Mouse (Mus musculus): Measurements from ENCODE around the gene Pdap1. TPM values are rescaled to one million over a fixed set of nuclear protein-coding genes. Genes with fewer than 3 reads are reported as not detected.

The Pdap1 gene
- total and polyA plus RNA-seq, 3 experiments = 104 to 301 TPM; not detected in 1

Other genes with a start within 250 kb of the Pdap1 start
- 3.9 and 4.0 TPM in 2 replicates for gene Smurf1, start 174.4 kb downstream of the Pdap1 start, total RNA-seq (2012; rRNA removed)
- gene Smurf1, start 174.4 kb downstream of the Pdap1 start, polyA plus RNA-seq (2012; ENCODE audit: insufficient read depth in 1 of 2, insufficient read length in 2 of 2, low read depth in 1 of 2, low replicate concordance in 2 of 2, missing spikeins in 1 of 2) = 10 to 100 TPM in 1 of 2 experiments, not detected in 1; 10.6 TPM
- not detected in 2 replicates for gene Gm4871, start 107.5 kb downstream of the Pdap1 start, total RNA-seq (2012; rRNA removed)
- not detected for gene Gm4871, start 107.5 kb downstream of the Pdap1 start, polyA plus RNA-seq (2012; ENCODE audit: insufficient read depth in 1 of 2, insufficient read length in 2 of 2, low read depth in 1 of 2, low replicate concordance in 2 of 2, missing spikeins in 1 of 2)
- not detected in 2 replicates for gene 1700018F24Rik, start 97.2 kb downstream of the Pdap1 start, total RNA-seq (2012; rRNA removed)
- gene 1700018F24Rik, start 97.2 kb downstream of the Pdap1 start, polyA plus RNA-seq (2012; ENCODE audit: insufficient read depth in 1 of 2, insufficient read length in 2 of 2, low read depth in 1 of 2, low replicate concordance in 2 of 2, missing spikeins in 1 of 2) = not detected
- 85.8 and 96.9 TPM in 2 replicates for gene Arpc1a, start 56.4 kb downstream of the Pdap1 start, total RNA-seq (2012; rRNA removed)
- 100 to 1,000 TPM; 187 to 306 TPM for gene Arpc1a, start 56.4 kb downstream of the Pdap1 start, polyA plus RNA-seq (2012; ENCODE audit: insufficient read depth in 1 of 2, insufficient read length in 2 of 2, low read depth in 1 of 2, low replicate concordance in 2 of 2, missing spikeins in 1 of 2)
- 0.35 and 2.5 TPM in 2 replicates for gene Kpna7, start 56.2 kb downstream of the Pdap1 start, total RNA-seq (2012; rRNA removed)
- 1 to 10 TPM in 1 of 2 experiments, not detected in 1; 2.2 TPM for gene Kpna7, start 56.2 kb downstream of the Pdap1 start, polyA plus RNA-seq (2012; ENCODE audit: insufficient read depth in 1 of 2, insufficient read length in 2 of 2, low read depth in 1 of 2, low replicate concordance in 2 of 2, missing spikeins in 1 of 2)
- 432 and 582 TPM in 2 replicates for gene Arpc1b, start 26.0 kb downstream of the Pdap1 start, total RNA-seq (2012; rRNA removed)
- 100 to 1,000 TPM; 143 to 708 TPM for gene Arpc1b, start 26.0 kb downstream of the Pdap1 start, polyA plus RNA-seq (2012; ENCODE audit: insufficient read depth in 1 of 2, insufficient read length in 2 of 2, low read depth in 1 of 2, low replicate concordance in 2 of 2, missing spikeins in 1 of 2)
- gene Bud31, start 124 bp upstream of the Pdap1 start, total RNA-seq (2012; rRNA removed) = 203 and 207 TPM in 2 replicates
- gene Bud31, start 124 bp upstream of the Pdap1 start, polyA plus RNA-seq (2012; ENCODE audit: insufficient read depth in 1 of 2, insufficient read length in 2 of 2, low read depth in 1 of 2, low replicate concordance in 2 of 2, missing spikeins in 1 of 2) = 100 to 1,000 TPM in 1 of 2 experiments, not detected in 1; 193 TPM
- gene Ptcd1, start 26.9 kb upstream of the Pdap1 start, total RNA-seq (2012; rRNA removed) = 20.4 and 21.0 TPM in 2 replicates
- gene Ptcd1, start 26.9 kb upstream of the Pdap1 start, polyA plus RNA-seq (2012; ENCODE audit: insufficient read depth in 1 of 2, insufficient read length in 2 of 2, low read depth in 1 of 2, low replicate concordance in 2 of 2, missing spikeins in 1 of 2) = 10 to 100 TPM in 1 of 2 experiments, not detected in 1; 22.3 TPM
- 72.0 and 75.3 TPM in 2 replicates for gene Cpsf4, start 27.0 kb upstream of the Pdap1 start, total RNA-seq (2012; rRNA removed)
- 10 to 100 TPM in 1 of 2 experiments, not detected in 1; 88.2 TPM for gene Cpsf4, start 27.0 kb upstream of the Pdap1 start, polyA plus RNA-seq (2012; ENCODE audit: insufficient read depth in 1 of 2, insufficient read length in 2 of 2, low read depth in 1 of 2, low replicate concordance in 2 of 2, missing spikeins in 1 of 2)
- 493 and 517 TPM in 2 replicates for gene Atp5j2, start 51.8 kb upstream of the Pdap1 start, total RNA-seq (2012; rRNA removed)
- gene Atp5j2, start 51.8 kb upstream of the Pdap1 start, polyA plus RNA-seq (2012; ENCODE audit: insufficient read depth in 1 of 2, insufficient read length in 2 of 2, low read depth in 1 of 2, low replicate concordance in 2 of 2, missing spikeins in 1 of 2) = 100 to 1,000 TPM; 543 to 733 TPM
- gene Zkscan14, start 61.6 kb upstream of the Pdap1 start, total RNA-seq (2012; rRNA removed) = 6.7 and 7.1 TPM in 2 replicates
- gene Zkscan14, start 61.6 kb upstream of the Pdap1 start, polyA plus RNA-seq (2012; ENCODE audit: insufficient read depth in 1 of 2, insufficient read length in 2 of 2, low read depth in 1 of 2, low replicate concordance in 2 of 2, missing spikeins in 1 of 2) = 1 to 10 TPM in 1 of 2 experiments, not detected in 1; 7.5 TPM
- gene Zkscan5, start 64.3 kb upstream of the Pdap1 start, total RNA-seq (2012; rRNA removed) = 7.8 and 8.7 TPM in 2 replicates
- 1 to 10 TPM in 1 of 2 experiments, not detected in 1; 9.8 TPM for gene Zkscan5, start 64.3 kb upstream of the Pdap1 start, polyA plus RNA-seq (2012; ENCODE audit: insufficient read depth in 1 of 2, insufficient read length in 2 of 2, low read depth in 1 of 2, low replicate concordance in 2 of 2, missing spikeins in 1 of 2)
- 26.9 and 30.3 TPM in 2 replicates for gene Zfp655, start 91.5 kb upstream of the Pdap1 start, total RNA-seq (2012; rRNA removed)
- 10 to 100 TPM; 25.2 to 35.3 TPM for gene Zfp655, start 91.5 kb upstream of the Pdap1 start, polyA plus RNA-seq (2012; ENCODE audit: insufficient read depth in 1 of 2, insufficient read length in 2 of 2, low read depth in 1 of 2, low replicate concordance in 2 of 2, missing spikeins in 1 of 2)
- 13.9 and 15.1 TPM in 2 replicates for gene Zscan25, start 140.3 kb upstream of the Pdap1 start, total RNA-seq (2012; rRNA removed)
- gene Zscan25, start 140.3 kb upstream of the Pdap1 start, polyA plus RNA-seq (2012; ENCODE audit: insufficient read depth in 1 of 2, insufficient read length in 2 of 2, low read depth in 1 of 2, low replicate concordance in 2 of 2, missing spikeins in 1 of 2) = 10 to 100 TPM in 1 of 2 experiments, not detected in 1; 26.5 TPM
- gene Cyp3a57, start 205.0 kb upstream of the Pdap1 start, total RNA-seq (2012; rRNA removed) = not detected in 2 replicates
- not detected for gene Cyp3a57, start 205.0 kb upstream of the Pdap1 start, polyA plus RNA-seq (2012; ENCODE audit: insufficient read depth in 1 of 2, insufficient read length in 2 of 2, low read depth in 1 of 2, low replicate concordance in 2 of 2, missing spikeins in 1 of 2)

Measured in MEL (cell line).